Mouse (Mus musculus) gonadal fat pad, adult 2 months (tissue): ENCODE results near the gene Scarf2. TPM values are rescaled to one million over a fixed set of nuclear protein-coding genes. Genes with fewer than 3 reads are reported as not detected.

Source experiments
- DNase-seq: peaks from one replicate; pipeline ENCODE4 v3.0.0-alpha.2; 2012; ENCODE audit warnings: low read depth
- polyA plus RNA-seq: library from polyadenylated mRNA; depleted of rRNA; stranded (reverse); fragments of >200 nt; gene quantifications from 2 replicates; pipeline ENCODE4 v1.2.3, GENCODE M21; 2012

Gene Scarf2
- polyA plus RNA-seq, 1 experiment: 29.3 TPM

GRCm38 (mm10) chr16:17830385-17831178, 33.5 kb downstream of the Scarf2 start:
- no peak for DNase-seq

GRCm38 (mm10) chr16:17831781-17832180, 34.7 kb downstream of the Scarf2 start:
- DNase-seq: no peak

- no peak for DNase-seq
These were observed 35.7 kb downstream of the Scarf2 start, which contains the start of gene B830017H08Rik for GRCm38 (mm10) chr16:17832821-17833220. B830017H08Rik (plus strand) TSS chr16:17833121.

- DNase-seq: no peak
These were observed 36.2 kb downstream of the Scarf2 start for GRCm38 (mm10) chr16:17833321-17833680.

GRCm38 (mm10) chr16:17833681-17834399, 36.8 kb downstream of the Scarf2 start:
- no peak for DNase-seq

GRCm38 (mm10) chr16:17834543-17834942, 37.5 kb downstream of the Scarf2 start:
- DNase-seq: no peak

GRCm38 (mm10) chr16:17835481-17835880, 38.4 kb downstream of the Scarf2 start:
- no peak for DNase-seq

- DNase-seq: no peak
These were observed 41.0 kb downstream of the Scarf2 start, which contains the start of gene Car15 for GRCm38 (mm10) chr16:17838051-17838450. Car15 (minus strand) TSS chr16:17838364.

GRCm38 (mm10) chr16:17839976-17840375, 42.9 kb downstream of the Scarf2 start:
- no peak for DNase-seq

- DNase-seq: no peak
These were observed 45.4 kb downstream of the Scarf2 start for GRCm38 (mm10) chr16:17842437-17842836.

- DNase-seq: no peak
These were observed 46.8 kb downstream of the Scarf2 start for GRCm38 (mm10) chr16:17843701-17844365.

- no peak for DNase-seq
These were observed 51.3 kb downstream of the Scarf2 start for GRCm38 (mm10) chr16:17848431-17848830.

- DNase-seq: no peak
These were observed 51.8 kb downstream of the Scarf2 start for GRCm38 (mm10) chr16:17848928-17849327.

- DNase-seq: no peak
These were observed 52.4 kb downstream of the Scarf2 start for GRCm38 (mm10) chr16:17849486-17849885.

- no peak for DNase-seq
These were observed 54.2 kb downstream of the Scarf2 start for GRCm38 (mm10) chr16:17851331-17851730.

GRCm38 (mm10) chr16:17851860-17852259, 54.8 kb downstream of the Scarf2 start:
- DNase-seq: no peak

- DNase-seq: no peak
These were observed 56.2 kb downstream of the Scarf2 start for GRCm38 (mm10) chr16:17853263-17853662.

GRCm38 (mm10) chr16:17857157-17857556, 60.1 kb downstream of the Scarf2 start:
- DNase-seq: no peak
